Mouse (Mus musculus): ENCODE results near the gene Dnajc8. TPM values are rescaled to one million over a fixed set of nuclear protein-coding genes. Genes with fewer than 3 reads are reported as not detected.
"Not testable (repeated sequence)": the region's sequence is repeated elsewhere in the genome, so short reads cannot be mapped to it uniquely, and the experiment has no call there.

The Dnajc8 gene
- polyA plus RNA-seq, 1 experiment from 2014 or later = 217 TPM

DNA sequence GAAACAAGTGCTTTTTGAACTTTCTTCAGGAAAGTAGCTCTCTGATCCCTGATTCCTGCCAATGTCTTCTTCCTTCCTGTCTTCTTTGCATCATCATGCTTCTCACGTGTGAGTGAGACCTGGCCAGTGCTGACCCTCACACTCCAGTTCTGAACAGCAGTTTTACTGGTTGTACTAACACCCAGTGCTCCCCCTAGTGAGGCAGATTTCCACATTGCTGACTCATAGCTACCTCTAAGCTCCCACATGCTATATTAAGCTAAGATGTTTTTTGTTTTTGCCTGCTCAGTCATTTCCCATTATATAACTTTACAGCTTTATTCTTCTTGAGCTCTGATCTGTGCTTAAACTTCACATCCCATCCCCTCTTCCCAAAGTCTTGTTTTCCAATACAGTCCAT is 7.4 kb downstream of the Dnajc8 start:
- no peak overlapping the region for H3K4me2 ChIP-seq (ENCODE audit: low read depth, low read length, severe bottlenecking)
- WGBS = 81% methylated on average over 1 of the region's 1 CpGs
- ATAC-seq (replicated peaks; ENCODE audit: low FRiP score) (no peak), DNase-seq (ENCODE audit: low spot score) (no peak)
- no peaks in the 10 kb centered on the region for H3K27me3 ChIP-seq (ENCODE audit: control insufficient read depth, insufficient read depth, low read length)
- no peaks in the 10 kb centered on the region for H3K9me3 ChIP-seq (ENCODE audit: control insufficient read depth, low read length)
- no peak overlapping the region for H3K9ac ChIP-seq (ENCODE audit: low read length)
- no peaks in the 10 kb centered on the region for H3K4me1 ChIP-seq (replicated peaks; ENCODE audit: control insufficient read depth, insufficient read depth, low read length)
- no peak overlapping the region for H3K4me3 ChIP-seq (ENCODE audit: low read depth, low read length)
- no peak overlapping the region for H3K27ac ChIP-seq (ENCODE audit: low read depth, low read length)
- H3K36me3 ChIP-seq (ENCODE audit: control insufficient read depth, insufficient read depth, low read length) = peaks cover 7% of the 10 kb centered on the region

DNA sequence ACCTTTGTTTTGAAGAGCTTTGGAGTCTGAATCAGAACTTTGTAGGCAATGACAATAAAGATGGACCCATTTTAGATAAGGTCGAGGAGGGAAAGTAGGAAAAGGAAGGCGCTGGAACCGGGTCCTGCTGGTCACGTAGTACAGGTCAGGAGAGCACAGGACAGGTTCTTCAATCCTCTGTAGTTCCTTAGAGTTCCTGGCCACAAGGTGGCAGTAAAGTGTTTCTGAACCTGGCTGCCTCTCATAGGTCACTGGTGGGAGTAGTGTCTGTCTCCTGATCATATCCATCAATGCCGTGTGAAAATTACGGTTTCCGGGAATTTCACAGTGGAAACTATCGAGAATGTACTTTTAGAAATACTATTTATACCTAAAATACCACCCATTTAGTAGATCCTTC is 10.5 kb downstream of the Dnajc8 start:
- ATAC-seq (replicated peaks; ENCODE audit: low FRiP score) = no peak
- Histone ChIP-seq H3K9ac (ENCODE audit: low read length) (no peak overlapping the region), H3K4me3 (ENCODE audit: low read depth, low read length) (no peak overlapping the region), H3K27ac (ENCODE audit: low read depth, low read length) (no peak overlapping the region), H3K9me3 (ENCODE audit: control insufficient read depth, low read length) (no peaks in the 10 kb centered on the region), H3K4me2 (ENCODE audit: low read depth, low read length, severe bottlenecking) (no peak overlapping the region), H3K36me3 (ENCODE audit: control insufficient read depth, insufficient read depth, low read length) (peaks cover 6% of the 10 kb centered on the region), H3K27me3 (ENCODE audit: control insufficient read depth, insufficient read depth, low read length) (no peaks in the 10 kb centered on the region), H3K4me1 (replicated peaks; ENCODE audit: control insufficient read depth, insufficient read depth, low read length) (no peaks in the 10 kb centered on the region)
- WGBS = 56% methylated on average over 8 of the region's 8 CpGs
- peak; percentile 69 for DNase-seq (ENCODE audit: low spot score)

- Histone ChIP-seq H3K36me3 (ENCODE audit: control insufficient read depth, insufficient read depth, low read length) (peaks cover 9% of the 10 kb centered on the region; the same call in 1 of the 2 replicates), H3K27ac (ENCODE audit: low read depth, low read length) (no peak overlapping the region), H3K9me3 (ENCODE audit: control insufficient read depth, low read length) (no peaks in the 10 kb centered on the region), H3K4me1 (replicated peaks; ENCODE audit: control insufficient read depth, insufficient read depth, low read length) (no peaks in the 10 kb centered on the region), H3K9ac (ENCODE audit: low read length) (no peak overlapping the region; the same call in 1 of the 2 replicates), H3K4me3 (ENCODE audit: low read depth, low read length) (no peak overlapping the region), H3K4me2 (ENCODE audit: low read depth, low read length, severe bottlenecking) (no peak overlapping the region), H3K27me3 (ENCODE audit: control insufficient read depth, insufficient read depth, low read length) (no peaks in the 10 kb centered on the region)
- DNase-seq (ENCODE audit: low spot score) (no peak), ATAC-seq (replicated peaks; ENCODE audit: low FRiP score) (no peak)
- WGBS = 80% methylated on average over 5 of the region's 5 CpGs
Observed at GRCm38 (mm10) chr4:132554221-132554620, 18.9 kb downstream of the Dnajc8 start.

- H3K4me2 ChIP-seq (ENCODE audit: low read depth, low read length, severe bottlenecking) = no peak overlapping the region
- no peaks in the 10 kb centered on the region for H3K4me1 ChIP-seq (replicated peaks; ENCODE audit: control insufficient read depth, insufficient read depth, low read length)
- H3K27ac ChIP-seq (ENCODE audit: low read depth, low read length) = no peak overlapping the region
- no peaks in the 10 kb centered on the region for H3K27me3 ChIP-seq (ENCODE audit: control insufficient read depth, insufficient read depth, low read length)
- WGBS = 88% methylated on average over 8 of the region's 8 CpGs
- H3K9me3 ChIP-seq (ENCODE audit: control insufficient read depth, low read length) = no peaks in the 10 kb centered on the region
- no peak overlapping the region for H3K4me3 ChIP-seq (ENCODE audit: low read depth, low read length)
- H3K36me3 ChIP-seq (ENCODE audit: control insufficient read depth, insufficient read depth, low read length) = peaks cover 9% of the 10 kb centered on the region; the same call in 1 of the 2 replicates
- DNase-seq (ENCODE audit: low spot score) = no peak
- no peak for ATAC-seq (replicated peaks; ENCODE audit: low FRiP score)
- no peak overlapping the region for H3K9ac ChIP-seq (ENCODE audit: low read length)
Observed at GRCm38 (mm10) chr4:132554653-132555052, 19.3 kb downstream of the Dnajc8 start.

GRCm38 (mm10) chr4:132555550-132555949 is 20.2 kb downstream of the Dnajc8 start:
- not testable (repeated sequence) for H3K9ac ChIP-seq (ENCODE audit: low read length); H3K27me3 ChIP-seq (ENCODE audit: control insufficient read depth, insufficient read depth, low read length); DNase-seq (ENCODE audit: low spot score); ATAC-seq (replicated peaks; ENCODE audit: low FRiP score); H3K9me3 ChIP-seq (ENCODE audit: control insufficient read depth, low read length); H3K27ac ChIP-seq (ENCODE audit: low read depth, low read length); H3K4me1 ChIP-seq (replicated peaks; ENCODE audit: control insufficient read depth, insufficient read depth, low read length); H3K36me3 ChIP-seq (ENCODE audit: control insufficient read depth, insufficient read depth, low read length); H3K4me3 ChIP-seq (ENCODE audit: low read depth, low read length); H3K4me2 ChIP-seq (ENCODE audit: low read depth, low read length, severe bottlenecking)
- 98% methylated on average over 7 of the region's 7 CpGs for WGBS

GRCm38 (mm10) chr4:132563261-132563660 is 27.9 kb downstream of the Dnajc8 start:
- no peak for DNase-seq (ENCODE audit: low spot score)
- WGBS = 86% methylated on average over 3 of the region's 3 CpGs
- Histone ChIP-seq H3K9ac (ENCODE audit: low read length) (no peak overlapping the region), H3K27ac (ENCODE audit: low read depth, low read length) (no peak overlapping the region), H3K9me3 (ENCODE audit: control insufficient read depth, low read length) (no peaks in the 10 kb centered on the region), H3K4me1 (replicated peaks; ENCODE audit: control insufficient read depth, insufficient read depth, low read length) (no peaks in the 10 kb centered on the region), H3K27me3 (ENCODE audit: control insufficient read depth, insufficient read depth, low read length) (no peaks in the 10 kb centered on the region), H3K4me2 (ENCODE audit: low read depth, low read length, severe bottlenecking) (no peak overlapping the region), H3K36me3 (ENCODE audit: control insufficient read depth, insufficient read depth, low read length) (no peaks in the 10 kb centered on the region), H3K4me3 (ENCODE audit: low read depth, low read length) (no peak overlapping the region)
- no peak for ATAC-seq (replicated peaks; ENCODE audit: low FRiP score)

DNA sequence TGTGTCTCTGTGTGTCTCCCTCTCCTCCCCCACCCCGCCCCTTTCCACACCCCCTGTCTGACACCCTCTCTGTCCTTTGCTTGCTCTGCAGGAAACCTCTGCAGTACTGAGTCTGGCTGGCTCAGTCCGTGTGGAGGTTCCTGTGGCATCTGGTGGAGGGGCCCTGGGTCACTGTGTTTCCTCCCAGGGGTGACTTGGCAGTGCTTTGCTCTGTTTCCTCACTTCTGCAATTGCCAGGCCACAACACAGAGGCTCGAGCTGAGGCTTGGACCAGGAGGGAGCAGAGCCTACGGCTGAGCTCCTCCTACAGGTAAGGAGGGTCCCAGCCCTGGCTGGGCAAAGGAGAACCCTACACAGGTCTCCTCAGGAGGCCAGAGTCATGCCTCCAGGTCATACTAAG is 28.6 kb downstream of the Dnajc8 start, which contains the start of gene Ptafr:
Gene Ptafr, plus strand, starts transcription at position 103 of the 400 bp plus-strand sequence.
- 45% methylated on average over 4 of the region's 4 CpGs for WGBS
- no peak within 1 kb of the TSS for H3K4me2 ChIP-seq (ENCODE audit: low read depth, low read length, severe bottlenecking)
- H3K36me3 ChIP-seq (ENCODE audit: control insufficient read depth, insufficient read depth, low read length) = no peaks in the 10 kb centered on the region
- H3K9me3 ChIP-seq (ENCODE audit: control insufficient read depth, low read length) = no peaks in the 10 kb centered on the region
- H3K4me1 ChIP-seq (replicated peaks; ENCODE audit: control insufficient read depth, insufficient read depth, low read length) = no peaks in the 10 kb centered on the region
- no peak within 1 kb of the TSS for H3K27ac ChIP-seq (ENCODE audit: low read depth, low read length)
- H3K27me3 ChIP-seq (ENCODE audit: control insufficient read depth, insufficient read depth, low read length) = no peaks in the 10 kb centered on the region
- no peak within 1 kb of the TSS for H3K9ac ChIP-seq (ENCODE audit: low read length)
- ATAC-seq (replicated peaks; ENCODE audit: low FRiP score) (no peak), DNase-seq (ENCODE audit: low spot score) (no peak)
- H3K4me3 ChIP-seq (ENCODE audit: low read depth, low read length) = no peak within 1 kb of the TSS

GRCm38 (mm10) chr4:132565089-132565747 is 29.9 kb downstream of the Dnajc8 start:
- H3K4me2 ChIP-seq (ENCODE audit: low read depth, low read length, severe bottlenecking) = no peak overlapping the region
- no peaks in the 10 kb centered on the region for H3K9me3 ChIP-seq (ENCODE audit: control insufficient read depth, low read length)
- no peaks in the 10 kb centered on the region for H3K36me3 ChIP-seq (ENCODE audit: control insufficient read depth, insufficient read depth, low read length)
- no peaks in the 10 kb centered on the region for H3K4me1 ChIP-seq (replicated peaks; ENCODE audit: control insufficient read depth, insufficient read depth, low read length)
- H3K9ac ChIP-seq (ENCODE audit: low read length) = no peak overlapping the region
- ATAC-seq (replicated peaks; ENCODE audit: low FRiP score) (no peak), DNase-seq (ENCODE audit: low spot score) (no peak)
- no peak overlapping the region for H3K27ac ChIP-seq (ENCODE audit: low read depth, low read length)
- H3K27me3 ChIP-seq (ENCODE audit: control insufficient read depth, insufficient read depth, low read length) = no peaks in the 10 kb centered on the region
- WGBS = 82% methylated on average over 12 of the region's 12 CpGs
- no peak overlapping the region for H3K4me3 ChIP-seq (ENCODE audit: low read depth, low read length)

DNA sequence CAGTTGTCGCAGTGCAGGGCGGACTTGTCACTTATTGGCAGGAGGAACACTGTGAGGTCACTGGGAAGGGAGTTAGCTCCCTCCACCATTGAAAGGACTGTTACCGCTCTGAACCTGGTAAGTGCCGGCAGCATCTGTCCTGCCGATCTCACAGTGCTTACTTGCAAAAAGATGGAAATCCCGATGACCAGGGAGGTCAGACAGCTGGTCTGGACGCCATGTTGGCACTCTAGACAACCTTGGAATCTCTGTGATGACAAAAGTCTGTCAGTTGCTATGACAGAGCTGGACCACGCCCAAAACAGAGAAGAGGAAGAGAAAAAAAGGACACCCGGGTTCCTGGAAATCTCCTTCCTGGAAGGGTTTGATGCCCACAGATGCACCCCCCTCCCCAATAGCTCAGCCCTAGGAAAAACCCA is 32.0 kb downstream of the Dnajc8 start:
- no peak overlapping the region for H3K4me2 ChIP-seq (ENCODE audit: low read depth, low read length, severe bottlenecking)
- ATAC-seq (replicated peaks; ENCODE audit: low FRiP score) (no peak), DNase-seq (ENCODE audit: low spot score) (no peak)
- H3K4me1 ChIP-seq (replicated peaks; ENCODE audit: control insufficient read depth, insufficient read depth, low read length) = no peaks in the 10 kb centered on the region
- 77% methylated on average over 9 of the region's 9 CpGs for WGBS
- no peak overlapping the region for H3K4me3 ChIP-seq (ENCODE audit: low read depth, low read length)
- no peak overlapping the region for H3K27ac ChIP-seq (ENCODE audit: low read depth, low read length)
- H3K36me3 ChIP-seq (ENCODE audit: control insufficient read depth, insufficient read depth, low read length) = no peaks in the 10 kb centered on the region
- H3K27me3 ChIP-seq (ENCODE audit: control insufficient read depth, insufficient read depth, low read length) = no peaks in the 10 kb centered on the region
- H3K9me3 ChIP-seq (ENCODE audit: control insufficient read depth, low read length) = no peaks in the 10 kb centered on the region
- no peak overlapping the region for H3K9ac ChIP-seq (ENCODE audit: low read length)
